Mouse (Mus musculus): ENCODE results near the gene Zbtb18. TPM values are rescaled to one million over a fixed set of nuclear protein-coding genes. Genes with fewer than 3 reads are reported as not detected.

The Zbtb18 gene
- polyA plus RNA-seq, 1 experiment = 11.4 TPM

DNA sequence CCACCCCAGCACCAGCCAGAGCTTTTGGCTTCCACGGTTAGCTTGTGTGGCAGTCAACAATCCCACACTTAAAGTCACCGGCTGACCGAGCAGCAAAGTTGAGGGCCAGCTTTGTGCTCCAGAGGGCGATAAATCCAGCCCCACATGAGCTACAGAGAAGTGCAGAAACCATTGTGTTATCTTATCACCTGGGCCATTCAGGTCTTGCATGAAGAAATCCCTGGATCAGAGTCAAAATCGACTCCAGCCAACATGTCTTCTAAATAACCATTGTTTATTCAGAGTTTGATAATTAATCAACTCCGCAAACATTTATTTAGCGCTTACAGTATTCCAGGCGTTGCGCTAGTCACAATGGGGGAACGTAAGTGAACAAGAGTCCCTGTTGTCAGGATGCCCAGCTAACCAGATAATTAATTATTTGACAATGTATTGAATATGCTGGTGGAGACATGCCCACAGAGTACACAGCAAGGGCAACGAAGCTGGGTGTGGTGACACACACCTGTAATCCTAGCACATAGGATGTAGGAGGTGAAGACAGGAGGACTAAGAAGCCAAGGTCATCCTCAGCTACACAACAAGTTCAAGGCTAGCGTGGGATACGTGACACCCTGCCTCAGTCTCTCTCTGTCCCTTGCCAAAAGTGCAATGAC is 33.5 kb downstream of the Zbtb18 start:
- no peak for TF ChIP-seq POLR2A (IDR thresholded peaks at IDR 0.05; ENCODE audit: low read depth, low read length)
- peak; percentile 32; the same call in 1 of the 2 replicates for TF ChIP-seq CTCF (IDR thresholded peaks at IDR 0.05; ENCODE audit: extremely low read depth, insufficient read length, insufficient replicate concordance, low read depth, low read length)
- 22% methylated on average over 13 of the region's 13 CpGs for WGBS
- H3K27ac ChIP-seq (ENCODE audit: insufficient read depth, low read depth, low read length) = no peak overlapping the region
- no peaks in the 10 kb centered on the region for H3K36me3 ChIP-seq (ENCODE audit: control insufficient read depth, insufficient read depth, low read length)
- H3K4me1 ChIP-seq (ENCODE audit: control insufficient read depth, insufficient read depth, insufficient read length, low read length) = peaks cover 8% of the 10 kb centered on the region; the same call in 1 of the 2 replicates
- no peak overlapping the region for H3K4me3 ChIP-seq (ENCODE audit: low read depth, low read length)
- H3K27me3 ChIP-seq (ENCODE audit: control insufficient read depth, insufficient read depth, low read length) = no peaks in the 10 kb centered on the region

- H3K36me3 ChIP-seq (ENCODE audit: control insufficient read depth, insufficient read depth, low read length) = no peaks in the 10 kb centered on the region
- H3K4me1 ChIP-seq (ENCODE audit: control insufficient read depth, insufficient read depth, insufficient read length, low read length) = peaks cover 8% of the 10 kb centered on the region; the same call in 1 of the 2 replicates
- TF ChIP-seq POLR2A (IDR thresholded peaks at IDR 0.05; ENCODE audit: low read depth, low read length) = no peak
- no peak for TF ChIP-seq CTCF (IDR thresholded peaks at IDR 0.05; ENCODE audit: extremely low read depth, insufficient read length, insufficient replicate concordance, low read depth, low read length)
- H3K4me3 ChIP-seq (ENCODE audit: low read depth, low read length) = no peak overlapping the region
- H3K27ac ChIP-seq (ENCODE audit: insufficient read depth, low read depth, low read length) = no peak overlapping the region
- H3K27me3 ChIP-seq (ENCODE audit: control insufficient read depth, insufficient read depth, low read length) = no peaks in the 10 kb centered on the region
- WGBS = 46% methylated on average over 2 of the region's 2 CpGs
Measured at GRCm38 (mm10) chr1:177478578-177478977, 36.4 kb downstream of the Zbtb18 start.

DNA sequence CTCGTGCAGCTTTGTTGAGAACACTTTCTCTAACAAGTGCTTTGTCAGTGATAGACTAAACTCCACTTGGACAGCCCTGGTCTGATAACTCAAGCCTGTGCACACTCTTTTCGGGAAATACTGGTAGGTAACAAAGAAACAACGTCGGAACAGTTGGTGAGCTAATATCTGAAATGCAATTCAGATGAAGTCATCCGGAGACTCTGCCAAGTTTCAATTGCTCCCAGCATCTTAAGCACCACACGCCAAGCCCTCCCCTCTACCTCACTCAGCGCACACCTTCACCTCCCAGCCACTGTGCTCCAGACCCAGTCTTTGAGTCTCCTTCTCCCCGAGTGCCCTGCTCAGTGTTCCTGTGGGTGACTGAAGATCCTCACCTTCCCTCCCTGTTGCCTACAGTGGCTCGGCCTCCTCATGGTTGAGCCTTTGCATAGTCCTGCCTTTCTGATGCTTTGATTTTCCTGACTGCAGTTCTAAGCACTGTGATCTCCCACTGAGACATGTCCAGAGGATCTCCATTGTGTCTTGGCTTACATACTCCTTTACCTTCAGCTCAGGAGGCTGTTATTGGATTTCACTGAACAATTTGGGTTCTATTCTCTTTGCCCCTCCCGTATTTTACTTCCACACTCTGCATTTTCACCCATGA is 37.3 kb downstream of the Zbtb18 start:
- Histone ChIP-seq H3K4me3 (ENCODE audit: low read depth, low read length) (no peak overlapping the region), H3K27ac (ENCODE audit: insufficient read depth, low read depth, low read length) (no peak overlapping the region), H3K27me3 (ENCODE audit: control insufficient read depth, insufficient read depth, low read length) (no peaks in the 10 kb centered on the region; the same call in 1 of the 2 replicates), H3K4me1 (ENCODE audit: control insufficient read depth, insufficient read depth, insufficient read length, low read length) (peaks cover 8% of the 10 kb centered on the region; the same call in 1 of the 2 replicates), H3K36me3 (ENCODE audit: control insufficient read depth, insufficient read depth, low read length) (no peaks in the 10 kb centered on the region)
- TF ChIP-seq CTCF (IDR thresholded peaks at IDR 0.05; ENCODE audit: extremely low read depth, insufficient read length, insufficient replicate concordance, low read depth, low read length) (no peak), POLR2A (IDR thresholded peaks at IDR 0.05; ENCODE audit: low read depth, low read length) (no peak)
- WGBS = 28% methylated on average over 10 of the region's 10 CpGs

DNA sequence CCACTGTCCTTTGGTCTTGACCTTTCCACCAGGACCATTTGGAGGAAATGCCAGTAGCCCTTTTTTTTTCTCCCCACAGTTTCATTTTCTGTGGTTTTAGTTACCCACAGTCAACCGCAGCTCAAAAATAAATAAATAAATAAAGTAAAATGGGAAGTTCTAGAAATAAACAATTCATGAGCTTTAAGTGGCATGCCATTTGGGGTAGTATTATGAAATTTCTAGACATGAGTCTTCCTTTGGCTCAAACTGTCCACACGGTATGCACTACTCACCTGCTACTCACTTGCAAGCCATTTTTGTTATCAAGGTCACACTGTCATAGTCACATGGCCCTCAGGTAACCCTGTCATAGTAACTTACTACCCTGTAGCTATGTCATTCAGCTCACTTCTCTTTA is 41.5 kb downstream of the Zbtb18 start:
- Histone ChIP-seq H3K4me3 (ENCODE audit: low read depth, low read length) (no peak overlapping the region), H3K27ac (ENCODE audit: insufficient read depth, low read depth, low read length) (no peak overlapping the region), H3K36me3 (ENCODE audit: control insufficient read depth, insufficient read depth, low read length) (no peaks in the 10 kb centered on the region), H3K4me1 (ENCODE audit: control insufficient read depth, insufficient read depth, insufficient read length, low read length) (peaks cover 2% of the 10 kb centered on the region), H3K27me3 (ENCODE audit: control insufficient read depth, insufficient read depth, low read length) (peaks cover 4% of the 10 kb centered on the region; the same call in 1 of the 2 replicates)
- 76% methylated on average over 2 of the region's 2 CpGs for WGBS
- TF ChIP-seq POLR2A (IDR thresholded peaks at IDR 0.05; ENCODE audit: low read depth, low read length) (no peak), CTCF (IDR thresholded peaks at IDR 0.05; ENCODE audit: extremely low read depth, insufficient read length, insufficient replicate concordance, low read depth, low read length) (no peak)

DNA sequence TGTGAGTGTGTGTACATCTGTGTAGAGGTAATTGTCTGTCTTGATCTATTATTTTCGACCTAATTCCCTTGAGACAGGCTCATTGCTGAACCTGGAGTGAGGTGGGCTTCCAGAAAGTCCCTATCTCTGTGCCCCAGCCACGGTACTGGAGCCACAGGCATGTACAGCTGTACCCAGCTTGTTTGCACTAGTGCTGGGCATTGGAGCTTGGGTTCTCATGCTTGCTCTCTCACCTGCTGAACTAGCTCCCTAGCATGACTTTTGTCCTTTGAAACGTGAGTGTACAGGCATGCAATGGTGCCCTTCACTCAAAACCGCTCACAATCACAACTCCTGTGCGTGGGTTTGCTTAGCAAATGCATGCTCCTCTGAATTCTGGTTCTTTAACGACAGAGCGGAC is 42.1 kb downstream of the Zbtb18 start:
- WGBS = 67% methylated on average over 7 of the region's 7 CpGs
- H3K4me3 ChIP-seq (ENCODE audit: low read depth, low read length) = no peak overlapping the region
- H3K27me3 ChIP-seq (ENCODE audit: control insufficient read depth, insufficient read depth, low read length) = peaks cover 4% of the 10 kb centered on the region; the same call in 1 of the 2 replicates
- H3K36me3 ChIP-seq (ENCODE audit: control insufficient read depth, insufficient read depth, low read length) = no peaks in the 10 kb centered on the region
- H3K27ac ChIP-seq (ENCODE audit: insufficient read depth, low read depth, low read length) = no peak overlapping the region
- H3K4me1 ChIP-seq (ENCODE audit: control insufficient read depth, insufficient read depth, insufficient read length, low read length) = peaks cover 2% of the 10 kb centered on the region
- TF ChIP-seq CTCF (IDR thresholded peaks at IDR 0.05; ENCODE audit: extremely low read depth, insufficient read length, insufficient replicate concordance, low read depth, low read length) (no peak), POLR2A (IDR thresholded peaks at IDR 0.05; ENCODE audit: low read depth, low read length) (no peak)

GRCm38 (mm10) chr1:177484680-177485079 is 42.5 kb downstream of the Zbtb18 start:
- no peaks in the 10 kb centered on the region for H3K36me3 ChIP-seq (ENCODE audit: control insufficient read depth, insufficient read depth, low read length)
- no peak overlapping the region for H3K27ac ChIP-seq (ENCODE audit: insufficient read depth, low read depth, low read length)
- H3K27me3 ChIP-seq (ENCODE audit: control insufficient read depth, insufficient read depth, low read length) = peaks cover 4% of the 10 kb centered on the region; the same call in 1 of the 2 replicates
- H3K4me1 ChIP-seq (ENCODE audit: control insufficient read depth, insufficient read depth, insufficient read length, low read length) = no peaks in the 10 kb centered on the region; the same call in none of the 2 replicates
- no peak overlapping the region for H3K4me3 ChIP-seq (ENCODE audit: low read depth, low read length)
- TF ChIP-seq POLR2A (IDR thresholded peaks at IDR 0.05; ENCODE audit: low read depth, low read length) = no peak
- no peak for TF ChIP-seq CTCF (IDR thresholded peaks at IDR 0.05; ENCODE audit: extremely low read depth, insufficient read length, insufficient replicate concordance, low read depth, low read length)
- WGBS = 53% methylated on average over 7 of the region's 7 CpGs

DNA sequence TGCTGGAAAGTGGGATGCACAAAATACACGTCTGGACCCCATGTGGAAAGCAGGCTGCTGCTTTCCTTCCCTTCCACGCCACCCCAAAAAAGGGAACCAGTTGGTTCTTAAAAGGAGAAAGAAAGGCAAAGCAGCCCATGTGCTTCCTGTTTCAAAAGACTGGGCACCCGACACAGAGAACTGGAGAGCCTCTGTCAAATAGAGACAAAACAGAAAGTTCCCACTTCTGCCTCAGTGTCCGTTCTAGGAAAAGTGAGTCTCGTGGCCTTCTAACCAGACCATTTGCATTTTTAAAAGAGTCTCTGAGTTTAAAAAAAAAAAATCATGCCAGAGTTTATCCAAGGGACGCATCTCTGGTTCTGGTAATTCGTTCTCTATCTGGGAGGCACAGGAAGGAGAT is 47.7 kb downstream of the Zbtb18 start:
- 0 out of 2 replicates have a peak, but pooled peaks cover 4% of the 10 kb centered on the region for H3K27me3 ChIP-seq (ENCODE audit: control insufficient read depth, insufficient read depth, low read length)
- WGBS = 66% methylated on average over 7 of the region's 7 CpGs
- no peak for TF ChIP-seq CTCF (IDR thresholded peaks at IDR 0.05; ENCODE audit: extremely low read depth, insufficient read length, insufficient replicate concordance, low read depth, low read length)
- TF ChIP-seq POLR2A (IDR thresholded peaks at IDR 0.05; ENCODE audit: low read depth, low read length) = no peak
- no peak overlapping the region for H3K27ac ChIP-seq (ENCODE audit: insufficient read depth, low read depth, low read length)
- H3K36me3 ChIP-seq (ENCODE audit: control insufficient read depth, insufficient read depth, low read length) = no peaks in the 10 kb centered on the region
- no peak overlapping the region for H3K4me3 ChIP-seq (ENCODE audit: low read depth, low read length)
- no peaks in the 10 kb centered on the region for H3K4me1 ChIP-seq (ENCODE audit: control insufficient read depth, insufficient read depth, insufficient read length, low read length)

Measured in small intestine, adult 2 months (tissue).